Mouse (Mus musculus): ENCODE results near the gene Coro1b.
A peak's percentile ranks its signal among the peaks of the same experiment; 100 is the strongest.

Gene Coro1b

GRCm38 (mm10) chr19:4156073-4156579, 7.7 kb downstream of the Coro1b start:
- DNase-seq (ENCODE audit: low spot score): peak; percentile 5

DNA sequence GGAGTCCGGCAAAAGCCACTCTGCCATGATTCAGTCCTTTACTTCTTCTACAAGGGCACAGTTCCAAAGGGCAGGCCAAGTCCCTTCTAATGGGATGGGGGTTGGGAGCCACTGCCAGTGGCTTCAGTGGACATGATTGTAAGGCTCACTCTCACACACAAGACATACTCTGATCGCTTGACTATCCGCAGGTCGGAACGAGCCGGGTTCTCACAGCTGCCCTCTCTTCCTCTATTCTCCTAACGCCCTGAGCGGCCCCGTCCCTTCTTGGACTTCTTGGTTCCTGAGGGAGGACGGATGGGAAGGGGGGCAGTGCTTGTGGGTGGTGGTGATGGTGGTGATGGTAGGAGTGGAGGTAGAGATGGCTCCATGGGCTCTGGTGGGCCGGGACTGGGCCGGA, 8.4 kb downstream of the Coro1b start:
- DNase-seq (ENCODE audit: low spot score): peak; percentile 3

GRCm38 (mm10) chr19:4159049-4159448, 10.6 kb downstream of the Coro1b start:
- DNase-seq (ENCODE audit: low spot score): no peak

GRCm38 (mm10) chr19:4162646-4163542, 14.5 kb downstream of the Coro1b start, which contains the start of gene Rps6kb2:
Gene Rps6kb2, minus strand, starts transcription at chr19:4163354.
- DNase-seq (ENCODE audit: low spot score): peak; percentile 93

- no peak for DNase-seq (ENCODE audit: low spot score)
These were observed 15.1 kb downstream of the Coro1b start for GRCm38 (mm10) chr19:4163543-4163887.

- DNase-seq (ENCODE audit: low spot score): no peak
These were observed 15.7 kb downstream of the Coro1b start for GRCm38 (mm10) chr19:4164100-4164499.

- no peak for DNase-seq (ENCODE audit: low spot score)
These were observed 16.3 kb downstream of the Coro1b start for GRCm38 (mm10) chr19:4164721-4165120.

DNA sequence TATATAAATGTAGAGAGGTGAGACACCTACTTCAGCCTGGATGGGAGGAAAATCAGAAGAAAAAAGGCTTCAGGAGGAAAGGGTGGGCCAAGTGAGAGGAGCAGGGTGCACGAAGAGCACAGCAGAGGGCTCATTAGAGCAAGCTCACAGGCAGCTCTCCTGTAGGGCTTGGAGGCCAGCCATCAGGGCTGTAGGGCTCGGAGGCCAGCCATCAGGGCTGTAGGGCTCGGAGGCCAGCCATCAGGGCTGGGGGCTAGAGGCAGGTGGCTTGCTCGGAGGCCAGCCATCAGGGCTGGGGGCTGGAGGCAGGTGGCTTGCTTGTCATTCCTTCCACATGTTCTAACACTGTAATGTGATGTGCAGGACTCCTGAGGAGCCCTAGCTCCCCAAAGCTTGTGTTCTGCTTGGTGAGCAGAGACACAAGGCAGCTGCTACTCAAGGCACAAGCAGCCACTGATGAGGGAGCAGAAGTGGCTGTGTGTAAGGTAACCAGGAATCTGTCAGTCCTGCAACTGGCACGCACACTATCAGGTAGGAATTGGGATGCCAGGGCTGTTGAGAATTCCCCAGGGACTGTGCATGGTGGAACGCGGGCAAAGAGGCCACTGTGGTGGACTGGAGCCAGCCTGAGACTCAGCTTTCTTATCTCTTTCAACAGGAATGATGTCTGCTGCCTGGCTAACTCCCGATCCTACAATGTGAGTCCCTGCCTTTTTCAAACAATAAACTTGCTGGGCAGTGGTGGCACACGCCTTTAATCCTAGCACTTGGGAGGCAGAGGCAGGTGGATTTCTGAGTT, 18.5 kb downstream of the Coro1b start:
- DNase-seq (ENCODE audit: low spot score): no peak

DNA sequence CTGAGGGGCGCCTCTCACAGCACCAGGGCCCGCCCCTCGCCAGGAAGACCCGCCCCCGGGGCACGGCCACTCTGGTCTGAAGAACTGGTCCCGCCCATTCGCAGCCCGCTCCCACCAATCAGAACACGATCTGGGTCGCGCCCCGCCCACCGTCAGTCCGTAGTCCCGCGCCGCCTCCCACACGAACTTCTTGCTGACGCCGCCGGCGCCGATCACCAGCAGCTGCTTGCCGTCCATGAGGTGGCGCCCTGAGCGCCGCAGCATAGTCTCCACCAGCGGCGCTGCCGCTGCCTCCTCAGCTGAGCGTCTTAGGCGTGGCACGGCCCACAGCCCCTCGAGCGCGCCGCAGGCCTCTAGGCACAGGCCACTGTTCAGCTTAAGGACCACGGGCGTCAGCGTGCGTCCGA, 21.0 kb downstream of the Coro1b start:
- DNase-seq (ENCODE audit: low spot score): peak; percentile 99

DNA sequence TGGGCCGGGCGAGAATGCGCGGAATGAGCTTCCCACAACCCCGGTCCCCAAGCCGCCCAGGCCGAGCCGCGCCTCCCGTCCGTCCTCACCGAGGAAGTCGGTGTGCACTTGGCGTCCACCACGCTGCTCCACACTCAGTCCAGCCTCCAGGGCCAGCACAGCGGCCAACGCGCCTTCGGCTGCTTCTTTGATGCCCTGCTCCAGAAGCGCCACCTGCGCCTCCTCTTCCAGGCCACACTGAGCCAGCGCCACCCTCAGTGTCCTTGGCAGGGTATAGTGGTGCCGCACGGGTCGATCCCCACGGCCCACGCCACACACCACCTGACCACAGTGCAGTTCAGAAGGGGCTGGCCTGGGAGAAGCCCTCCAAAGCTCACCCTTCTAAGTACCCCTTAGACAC, 21.4 kb downstream of the Coro1b start:
- DNase-seq (ENCODE audit: low spot score): no peak

DNA sequence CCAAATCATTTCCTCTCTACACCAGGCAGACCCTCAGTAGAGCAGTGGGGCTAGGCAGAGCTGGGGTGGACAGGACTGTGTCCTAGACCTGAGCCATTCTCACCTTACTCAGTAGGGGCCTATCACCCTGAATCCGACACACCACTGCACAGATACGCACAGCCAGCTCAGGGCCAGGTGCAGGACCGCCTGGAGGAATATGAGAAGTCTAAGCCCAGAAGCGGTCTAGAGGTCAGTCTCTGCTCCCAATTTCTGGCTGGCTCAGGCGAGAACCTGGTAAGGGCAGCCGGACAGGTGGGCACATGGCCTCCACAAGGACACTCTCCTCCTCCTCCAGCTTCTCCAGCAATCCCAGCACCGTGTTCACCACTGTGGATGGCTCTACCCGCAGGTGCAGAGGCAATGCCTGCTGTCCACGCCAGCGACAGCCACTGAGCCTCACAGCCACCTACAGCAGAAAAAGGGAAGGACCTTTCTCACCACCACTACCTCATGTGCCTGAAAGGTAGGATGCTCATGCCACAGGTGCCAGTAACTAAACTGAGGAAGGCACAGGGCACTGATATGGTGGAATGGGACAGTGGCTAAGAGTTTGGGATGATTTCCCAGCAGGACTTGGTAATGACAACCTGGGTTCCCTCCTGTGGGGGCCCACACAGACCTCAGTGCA, 22.4 kb downstream of the Coro1b start:
- DNase-seq (ENCODE audit: low spot score): no peak

GRCm38 (mm10) chr19:4171393-4172290, 23.2 kb downstream of the Coro1b start:
- peak; percentile 7 for DNase-seq (ENCODE audit: low spot score)

DNA sequence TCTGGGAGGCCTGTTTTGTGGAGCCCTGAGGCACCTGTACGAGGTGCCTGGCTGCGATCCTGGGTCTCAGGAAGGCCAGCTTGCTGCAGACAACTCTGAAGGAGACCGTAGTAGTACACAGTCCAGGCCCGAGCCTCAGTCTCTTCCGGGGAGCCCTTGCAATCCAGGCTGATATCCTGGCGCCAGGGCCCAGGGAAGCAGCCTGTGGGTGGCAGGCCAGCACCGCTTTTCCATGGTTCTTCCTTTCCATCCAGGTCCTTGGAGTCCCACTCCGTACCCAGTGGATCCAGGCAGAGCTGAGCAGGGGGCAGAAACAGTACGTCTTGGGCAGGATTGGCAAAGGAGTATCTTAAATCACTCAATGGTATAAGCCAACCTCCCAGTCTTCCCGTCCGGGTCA, 24.5 kb downstream of the Coro1b start:
- peak; percentile 18 for DNase-seq (ENCODE audit: low spot score)

GRCm38 (mm10) chr19:4175368-4175947, 27.0 kb downstream of the Coro1b start, which contains the start of gene Carns1:
Gene Carns1, minus strand, starts transcription at chr19:4175479.
- DNase-seq (ENCODE audit: low spot score): peak; percentile 51

DNA sequence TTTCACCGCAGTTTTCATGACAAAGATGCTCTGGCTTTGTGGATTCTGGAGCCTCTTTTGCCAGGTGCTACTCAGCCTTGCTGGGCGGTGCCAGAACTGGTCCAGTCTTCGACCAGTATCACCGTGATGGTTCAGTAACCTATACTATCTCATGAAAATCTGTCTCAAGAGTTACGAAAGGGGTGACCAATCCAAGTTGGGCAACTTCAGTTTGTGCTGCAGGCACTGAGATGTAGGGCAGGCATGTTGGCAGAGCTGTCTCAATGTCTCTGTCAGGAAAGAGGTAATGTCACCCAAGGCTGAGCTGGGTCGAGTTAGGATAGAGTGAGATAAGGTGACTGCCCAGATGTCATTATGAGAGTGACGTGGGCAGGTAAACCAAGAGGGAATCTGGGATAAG, 32.0 kb downstream of the Coro1b start:
- DNase-seq (ENCODE audit: low spot score): no peak

DNA sequence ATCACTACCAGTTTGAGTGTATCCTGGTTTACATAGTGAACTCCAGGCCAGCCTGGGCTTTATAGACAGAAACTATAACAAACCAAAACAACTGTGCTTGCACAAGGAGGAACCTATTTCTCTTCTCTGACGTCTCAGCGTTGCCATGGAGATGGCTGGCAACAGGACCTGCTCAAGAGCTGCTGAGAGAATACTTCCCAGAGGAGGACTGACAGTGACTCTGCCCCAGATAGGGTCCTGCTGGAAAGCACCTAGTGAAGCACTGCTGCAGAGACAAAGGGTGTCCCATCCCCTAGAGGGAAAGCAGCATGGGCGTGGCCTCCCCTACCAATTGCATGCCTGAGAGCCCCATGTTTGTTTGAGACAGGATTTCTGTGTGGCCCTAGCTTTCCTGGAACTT, 33.5 kb downstream of the Coro1b start:
- DNase-seq (ENCODE audit: low spot score): no peak

DNA sequence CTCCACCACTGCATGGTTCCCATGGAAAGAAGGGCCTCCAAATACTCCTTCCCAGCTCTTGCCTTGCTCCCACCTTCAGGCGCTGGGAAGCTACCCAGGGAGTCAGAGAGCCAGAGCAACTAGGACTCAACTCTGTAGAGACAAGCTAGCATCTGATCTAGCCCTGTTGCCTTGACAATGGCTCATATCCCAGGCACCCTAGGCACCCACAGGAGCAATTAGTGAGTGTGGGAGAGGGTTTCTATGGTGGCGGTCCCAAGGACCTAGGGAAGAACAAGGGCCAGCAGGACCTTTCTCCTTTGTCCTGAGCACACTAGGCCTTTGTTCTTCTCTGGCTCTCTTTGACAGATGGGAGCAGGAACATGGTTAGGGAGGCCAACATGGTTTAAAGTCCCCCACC, 35.3 kb downstream of the Coro1b start:
- no peak for DNase-seq (ENCODE audit: low spot score)

DNA sequence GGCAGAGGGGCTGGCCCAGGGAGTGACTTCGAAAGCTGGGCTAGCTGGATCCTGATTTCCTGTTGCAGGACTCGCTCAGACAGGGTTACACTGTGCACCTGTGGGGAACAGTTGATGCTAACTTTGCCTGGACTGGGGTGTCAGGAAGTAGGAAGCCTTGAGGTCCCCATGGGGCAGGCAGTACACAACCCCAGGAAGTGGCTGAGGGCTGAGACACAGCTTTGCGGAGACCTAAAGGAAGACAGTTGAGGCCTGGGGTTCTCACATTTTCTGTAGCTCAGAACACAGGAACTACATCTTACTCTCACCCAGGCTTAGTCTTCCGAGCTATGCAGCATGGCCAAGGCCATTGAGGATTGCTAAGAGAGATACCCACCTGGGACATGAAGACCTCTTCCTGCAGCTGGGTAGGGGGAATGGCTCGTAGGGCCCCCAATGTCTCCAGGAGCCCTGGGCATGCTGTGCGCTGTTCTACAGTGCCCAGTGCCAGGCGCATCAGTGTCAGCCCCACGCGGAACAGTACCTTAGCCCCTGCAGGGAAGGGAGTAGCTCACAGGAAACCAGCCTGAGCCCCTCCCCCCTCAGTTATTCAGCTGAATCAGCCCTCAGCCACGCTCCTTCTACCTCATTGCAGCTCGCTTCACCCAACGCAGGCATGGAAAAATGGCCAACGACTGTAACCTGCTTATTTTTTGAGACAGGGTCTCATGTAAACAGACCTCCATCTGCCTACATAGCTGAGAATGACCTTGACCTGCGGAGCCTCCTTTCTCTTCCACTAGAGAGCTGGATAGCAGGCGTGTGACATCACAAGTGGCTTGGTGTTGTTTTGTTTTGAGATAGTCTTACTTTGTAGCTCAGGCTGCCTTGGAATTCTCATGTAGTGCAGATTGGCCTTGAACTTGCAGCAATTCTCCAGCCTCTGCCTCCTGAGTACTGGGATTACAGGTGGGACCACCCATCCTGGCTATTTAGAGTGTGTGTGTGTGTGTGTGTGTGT, 36.9 kb downstream of the Coro1b start:
- DNase-seq (ENCODE audit: low spot score): no peak

GRCm38 (mm10) chr19:4187303-4187702, 38.9 kb downstream of the Coro1b start:
- no peak for DNase-seq (ENCODE audit: low spot score)

All from ovary, postnatal 36 days (tissue).